Mouse (Mus musculus) C2C12 (cell line): ENCODE results near the gene Aph1b. TPM values are rescaled to one million over a fixed set of nuclear protein-coding genes. Genes with fewer than 3 reads are reported as not detected.

Source experiments
- H3K27me3 ChIP-seq: one replicate; pipeline ENCODE4 v1.6.1; 2011; ENCODE audit not compliant: control insufficient read depth, insufficient read depth, insufficient read length
- H3K36me3 ChIP-seq: one replicate; pipeline ENCODE4 v1.6.1; 2011; ENCODE audit not compliant: control insufficient read depth, insufficient read depth
- H3K4me3 ChIP-seq: one replicate; pipeline ENCODE4 v1.5.1; 2011; ENCODE audit warnings: mild to moderate bottlenecking, control low read depth; ENCODE audit not compliant: poor library complexity, insufficient read depth, severe bottlenecking
- H3K79me2 ChIP-seq: one replicate; pipeline ENCODE4 v1.6.1; 2011; ENCODE audit not compliant: control insufficient read depth, insufficient read depth
- H3K79me3 ChIP-seq: one replicate; pipeline ENCODE4 v1.6.1; 2011; ENCODE audit warnings: low read depth, control low read depth
- H3ac ChIP-seq: one replicate; pipeline ENCODE3; 2011; ENCODE audit warnings: low read depth; ENCODE audit not compliant: control insufficient read depth, insufficient read length
- CEBPB ChIP-seq: IDR thresholded peaks from one replicate; pipeline ENCODE4 v1.6.1; 2011; ENCODE audit warnings: low read depth, mild to moderate bottlenecking, control low read depth, moderate library complexity
- CTCF ChIP-seq: IDR thresholded peaks from one replicate; pipeline ENCODE4 v1.5.1; 2011; ENCODE audit not compliant: control insufficient read depth, insufficient read depth, insufficient read length
- FOSL1 ChIP-seq: IDR thresholded peaks from one replicate; pipeline ENCODE4 v1.8.0; 2011; ENCODE audit warnings: mild to moderate bottlenecking, low read length; ENCODE audit not compliant: poor library complexity, insufficient read depth, severe bottlenecking
- MAX ChIP-seq: IDR thresholded peaks from one replicate; pipeline ENCODE4 v1.6.1; 2011; ENCODE audit warnings: mild to moderate bottlenecking, control low read depth
- MYOD1 ChIP-seq: IDR thresholded peaks from one replicate; pipeline ENCODE4 v1.6.1; 2011; ENCODE audit warnings: low read depth; ENCODE audit not compliant: control insufficient read depth, insufficient read length
- MYOG ChIP-seq: IDR thresholded peaks from one replicate; pipeline ENCODE4 v1.6.1; 2011; ENCODE audit not compliant: control insufficient read depth, insufficient read length; ENCODE audit errors: extremely low read depth
- USF1 ChIP-seq: IDR thresholded peaks from one replicate; pipeline ENCODE4 v1.6.1; 2011; ENCODE audit warnings: low read depth, mild to moderate bottlenecking, control low read depth, moderate library complexity
- polyA plus RNA-seq: library from polyadenylated mRNA; unstranded; fragments of >200 nt; fragmentation: generic; extraction: Trizol; gene quantifications from one replicate; pipeline ENCODE4 v1.2.1, GENCODE M21; 2012; ENCODE audit warnings: missing spikeins

Aph1b gene
- polyA plus RNA-seq, 1 experiment, result 3.2 TPM

- no peaks in the 10 kb centered on the region for H3K79me3 ChIP-seq
- H3K79me2 ChIP-seq, result no peaks in the 10 kb centered on the region
- no peak overlapping the region for H3K4me3 ChIP-seq
- H3K36me3 ChIP-seq, result no peaks in the 10 kb centered on the region
- TF ChIP-seq CTCF (no peak), MYOD1 (no peak), CEBPB (no peak), FOSL1 (no peak), MAX (no peak), MYOG (no peak)
- H3K27me3 ChIP-seq, result no peaks in the 10 kb centered on the region
- H3ac ChIP-seq, result no peak overlapping the region
Measured at GRCm38 (mm10) chr9:66730556-66730955, 64.7 kb downstream of the Aph1b start.

GRCm38 (mm10) chr9:66727333-66727732, 68.0 kb downstream of the Aph1b start:
- Histone ChIP-seq H3K79me3 (no peaks in the 10 kb centered on the region), H3K27me3 (no peaks in the 10 kb centered on the region)
- no peak for TF ChIP-seq MYOG
- TF ChIP-seq MAX, result no peak
- no peak for TF ChIP-seq FOSL1
- TF ChIP-seq USF1, result no peak
- TF ChIP-seq MYOD1, result no peak

GRCm38 (mm10) chr9:66725591-66725990, 69.7 kb downstream of the Aph1b start:
- TF ChIP-seq FOSL1 (no peak), CTCF (no peak), MAX (no peak), USF1 (no peak), MYOG (no peak), CEBPB (no peak), MYOD1 (no peak)
- H3K4me3 ChIP-seq, result no peak overlapping the region
- no peaks in the 10 kb centered on the region for H3K36me3 ChIP-seq
- H3K79me3 ChIP-seq, result no peaks in the 10 kb centered on the region
- no peak overlapping the region for H3ac ChIP-seq
- H3K27me3 ChIP-seq, result no peaks in the 10 kb centered on the region
- H3K79me2 ChIP-seq, result no peaks in the 10 kb centered on the region

More at GRCm38 (mm10) chr9:66727333-66727732, 68.0 kb downstream of the Aph1b start:
- Histone ChIP-seq H3K36me3 (no peaks in the 10 kb centered on the region), H3K4me3 (no peak overlapping the region), H3K79me2 (no peaks in the 10 kb centered on the region), H3ac (no peak overlapping the region)

Other genes starting within 250 kb of the Aph1b start
- 12.1 TPM for gene Usp3, start 202.3 kb downstream of the Aph1b start, polyA plus RNA-seq
- gene Car12, start 81.8 kb downstream of the Aph1b start, polyA plus RNA-seq, result 0.06 TPM
- gene Gm10647, start 1.5 kb upstream of the Aph1b start, polyA plus RNA-seq, result not detected
- gene Aph1c, start 39.2 kb upstream of the Aph1b start, polyA plus RNA-seq, result 0.49 TPM
- 4.1 TPM for gene Rab8b, start 124.2 kb upstream of the Aph1b start, polyA plus RNA-seq
- gene Rps27l, start 150.6 kb upstream of the Aph1b start, polyA plus RNA-seq, result 1,028 TPM
- 7.5 TPM for gene Lactb, start 180.0 kb upstream of the Aph1b start, polyA plus RNA-seq